Comparison of ENCODE assay signal across 25 mouse cellular contexts in genomic region chr3:102069686-102070085, GRCm38 (mm10). TPM values are rescaled to one million over a fixed set of nuclear protein-coding genes. Genes with fewer than 3 reads are reported as not detected.
"Had no signal": no experiment of that assay in that cellular context is flagged by ENCODE, and none has a peak within 500 bp of the region (broad histone marks: within the 10 kb centered on the region; RNA-seq: fewer than 3 reads in every experiment).

No protein-coding gene starts in this region.

- H3K27ac ChIP-seq: kidney, postnatal 0 days; layer of hippocampus, adult 2 months; left cerebral cortex, adult 2 months; liver, embryonic 13.5 days; neural tube, embryonic 12.5 days; neural tube, embryonic 15.5 days; stomach, postnatal 0 days had no signal

- H3K9me3 ChIP-seq: liver, embryonic 13.5 days; neural tube, embryonic 12.5 days; neural tube, embryonic 15.5 days had no signal

- H3K27me3 ChIP-seq: liver, embryonic 13.5 days; neural tube, embryonic 12.5 days; neural tube, embryonic 15.5 days had no signal

- DNase-seq: kidney, postnatal 25 days; layer of hippocampus, adult 9-11 months; liver, embryonic 13.5 days; lung, adult 2 months; lung, postnatal 14 days; lung, postnatal 4 days; midbrain, embryonic 14.5 days; right cerebral cortex, postnatal 14 days; right cerebral cortex, postnatal 4 days; thymus, adult 2 months; thymus, postnatal 14 days; thymus, postnatal 4 days had no signal

- H3K4me1 ChIP-seq: liver, embryonic 13.5 days; neural tube, embryonic 12.5 days; neural tube, embryonic 15.5 days had no signal

- H3K4me3 ChIP-seq: layer of hippocampus, adult 2 months; left cerebral cortex, adult 2 months; liver, embryonic 13.5 days; neural tube, embryonic 12.5 days; neural tube, embryonic 15.5 days had no signal

- H3K36me3 ChIP-seq: liver, embryonic 13.5 days; neural tube, embryonic 12.5 days; neural tube, embryonic 15.5 days had no signal

- H3K9ac ChIP-seq: liver, embryonic 13.5 days; neural tube, embryonic 12.5 days; neural tube, embryonic 15.5 days had no signal

- H3K4me2 ChIP-seq: liver, embryonic 13.5 days; midbrain, embryonic 11.5 days; neural tube, embryonic 12.5 days; neural tube, embryonic 15.5 days had no signal

RNA-seq across cellular contexts. Expression of gene Casq2, which starts 16.5 kb away (rescaled TPM):
- total RNA-seq: megakaryocyte progenitor cell, adult 5-6 weeks; megakaryocyte-erythroid progenitor cell, adult 5-6 weeks had no signal
- polyA plus RNA-seq: liver, adult 2 months; midbrain, embryonic 11.5 days had no signal

RNA-seq across cellular contexts. Expression of gene Nhlh2, which starts 59.8 kb away (rescaled TPM):
- total RNA-seq: liver, adult 2 months; megakaryocyte progenitor cell, adult 5-6 weeks; megakaryocyte-erythroid progenitor cell, adult 5-6 weeks had no signal
- polyA plus RNA-seq: kidney, postnatal 0 days; liver, adult 2 months; liver, embryonic 16.5 days; lung, adult 2 months; lung, embryonic 16.5 days; stomach, embryonic 14.5 days; stomach, postnatal 0 days had no signal
